Mouse (Mus musculus): Measurements from ENCODE around the gene Amhr2. TPM values are rescaled to one million over a fixed set of nuclear protein-coding genes. Genes with fewer than 3 reads are reported as not detected.

Gene Amhr2
- total RNA-seq, 2 experiments from 2014 or later = not detected

DNA sequence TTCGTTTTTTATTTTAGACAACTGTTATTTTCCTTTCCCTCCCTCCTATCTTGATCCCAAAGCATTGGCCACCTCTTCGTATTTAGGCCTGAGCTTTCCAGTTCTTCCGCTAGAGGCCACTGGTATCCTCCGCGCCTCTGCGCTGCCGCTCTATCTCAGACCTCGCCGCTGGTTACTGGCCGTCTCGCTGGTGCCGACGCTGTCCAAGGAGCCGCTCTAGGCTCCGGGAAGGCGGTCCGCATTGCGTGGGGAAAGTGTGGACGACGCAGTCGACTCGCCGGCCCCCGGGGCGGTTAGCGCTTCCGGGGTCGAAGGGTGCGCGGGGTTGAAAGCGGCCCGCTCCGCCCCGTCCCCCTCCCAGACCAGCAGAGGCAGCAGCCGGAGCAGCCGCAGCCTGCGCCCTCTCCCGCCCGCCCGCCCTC lies 25.0 kb downstream of the Amhr2 start, which contains the start of gene Pcbp2:
Gene Pcbp2, plus strand, starts transcription at position 357 of the 422 bp plus-strand sequence.
- peak; percentile 95 for ATAC-seq (replicated peaks; ENCODE audit: poor library complexity)

GRCm38 (mm10) chr15:102470605-102471294 lies 25.6 kb downstream of the Amhr2 start:
- ATAC-seq (replicated peaks; ENCODE audit: poor library complexity) = peak; percentile 45

DNA sequence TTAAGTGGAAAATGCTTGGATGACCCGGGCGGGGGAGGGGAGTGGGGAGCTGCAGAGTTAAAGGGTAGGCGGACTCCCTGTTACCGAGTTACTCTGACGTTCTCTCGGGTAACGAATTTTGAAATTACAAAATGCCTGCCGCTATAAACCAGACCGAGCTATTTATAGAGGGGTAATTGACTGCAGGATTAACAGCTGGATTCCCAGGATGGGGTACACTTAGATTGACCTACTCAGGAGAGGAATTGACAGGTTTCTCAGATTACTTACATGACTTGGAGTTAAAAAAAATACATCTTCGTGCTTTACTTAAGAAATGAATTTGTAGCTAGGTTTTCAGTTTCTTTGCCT lies 26.1 kb downstream of the Amhr2 start:
- no peak for ATAC-seq (replicated peaks; ENCODE audit: poor library complexity)

- no peak for ATAC-seq (replicated peaks; ENCODE audit: poor library complexity)
Measured at GRCm38 (mm10) chr15:102471727-102472126, 26.6 kb downstream of the Amhr2 start.

- no peak for ATAC-seq (replicated peaks; ENCODE audit: poor library complexity)
Measured at GRCm38 (mm10) chr15:102473246-102473645, 28.1 kb downstream of the Amhr2 start.

DNA sequence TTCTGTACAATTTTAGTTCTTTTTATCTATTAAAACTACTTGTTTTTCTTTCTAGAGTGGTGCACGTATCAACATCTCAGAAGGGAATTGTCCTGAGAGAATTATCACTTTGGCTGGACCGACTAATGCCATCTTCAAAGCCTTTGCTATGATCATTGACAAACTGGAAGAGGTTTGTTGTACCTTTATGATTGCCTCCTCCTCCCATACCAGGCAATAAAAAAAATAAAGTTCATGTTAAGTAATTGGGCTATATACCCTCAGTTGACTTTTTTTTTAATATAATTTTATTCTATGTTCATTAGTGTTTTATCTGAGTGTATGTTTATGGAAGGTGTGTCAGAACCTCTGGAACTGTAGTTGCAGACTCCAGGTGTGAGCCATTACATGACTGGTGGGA lies 29.4 kb downstream of the Amhr2 start:
- no peak for ATAC-seq (replicated peaks; ENCODE audit: poor library complexity)

DNA sequence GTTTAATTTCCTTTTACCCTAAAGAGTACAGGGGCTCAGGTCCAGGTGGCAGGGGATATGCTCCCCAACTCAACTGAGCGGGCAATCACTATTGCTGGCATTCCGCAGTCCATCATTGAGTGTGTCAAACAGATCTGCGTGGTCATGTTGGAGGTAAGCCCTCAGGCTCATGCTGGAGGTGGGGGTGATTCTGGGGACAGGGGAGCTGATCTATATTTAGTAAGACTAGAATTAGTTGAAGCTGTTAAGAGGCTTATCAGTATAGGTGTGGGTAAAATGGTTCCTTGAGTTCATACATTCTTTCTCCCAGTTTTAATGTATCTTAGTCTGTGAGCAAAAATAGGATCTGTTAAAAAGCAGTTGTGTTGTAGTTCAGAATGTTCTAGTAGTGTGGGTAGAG lies 38.0 kb downstream of the Amhr2 start:
- no peak for ATAC-seq (replicated peaks; ENCODE audit: poor library complexity)

DNA sequence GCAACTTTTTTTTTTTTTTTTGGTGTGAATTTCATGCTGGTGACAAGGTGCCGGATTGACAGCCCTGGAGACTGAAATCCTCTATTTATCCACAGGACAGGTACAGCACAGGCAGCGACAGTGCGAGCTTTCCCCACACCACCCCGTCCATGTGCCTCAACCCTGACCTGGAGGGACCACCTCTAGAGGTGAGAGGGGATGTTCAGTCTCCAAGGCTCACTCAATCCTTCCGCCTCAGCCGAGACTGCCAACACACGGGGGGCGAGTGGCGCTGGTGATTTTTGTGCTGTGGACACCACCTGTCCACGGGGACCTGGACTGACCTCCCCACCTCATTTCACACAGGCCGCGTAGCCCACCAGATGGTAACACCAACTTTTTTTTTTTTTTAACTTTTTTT lies 40.7 kb downstream of the Amhr2 start:
- ATAC-seq (replicated peaks; ENCODE audit: poor library complexity) = no peak

GRCm38 (mm10) chr15:102487664-102488063 lies 42.5 kb downstream of the Amhr2 start:
- no peak for ATAC-seq (replicated peaks; ENCODE audit: poor library complexity)

DNA sequence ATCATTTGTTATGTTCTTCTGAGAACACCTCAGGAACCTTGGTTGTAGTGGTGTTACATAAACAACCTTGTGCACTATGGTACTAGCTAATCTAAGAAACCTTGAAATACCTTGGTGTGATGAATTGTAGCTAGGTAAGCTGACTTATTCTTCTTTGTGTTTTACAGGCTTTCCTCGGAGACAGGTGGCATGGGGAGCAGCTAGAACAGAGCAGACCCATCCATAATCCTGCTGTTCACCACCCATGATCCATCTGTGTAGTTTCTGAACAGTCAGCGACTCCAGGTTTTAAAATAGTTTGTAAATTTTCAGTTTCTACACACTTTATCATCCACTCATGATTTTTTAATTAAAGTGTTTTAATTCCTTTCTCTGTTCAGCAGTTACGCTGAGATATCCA lies 53.2 kb downstream of the Amhr2 start:
- ATAC-seq (replicated peaks; ENCODE audit: poor library complexity) = no peak

GRCm38 (mm10) chr15:102499370-102499769 lies 54.2 kb downstream of the Amhr2 start:
- ATAC-seq (replicated peaks; ENCODE audit: poor library complexity) = peak; percentile 45

- ATAC-seq (replicated peaks; ENCODE audit: poor library complexity) = no peak
Measured at GRCm38 (mm10) chr15:102499851-102500250, 54.7 kb downstream of the Amhr2 start.

DNA sequence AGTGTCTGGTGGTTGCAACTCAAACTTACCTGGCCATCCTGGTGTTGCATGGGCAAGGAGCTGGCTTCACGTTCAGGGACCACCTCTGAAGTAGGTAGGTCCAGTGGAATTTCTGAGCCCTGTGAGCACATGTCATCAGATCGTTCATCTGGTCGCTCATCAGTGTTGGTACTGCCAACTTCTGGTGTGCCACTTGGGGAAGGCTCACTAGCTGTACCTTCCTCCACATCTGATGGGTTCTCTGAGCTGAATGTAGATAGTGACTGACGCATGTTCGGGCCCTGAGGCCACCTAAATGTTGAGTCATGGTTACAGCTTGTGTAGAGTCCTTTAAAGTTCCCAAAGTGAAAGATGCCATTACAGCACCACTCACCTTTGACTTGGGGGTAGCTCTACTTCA lies 55.3 kb downstream of the Amhr2 start:
- no peak for ATAC-seq (replicated peaks; ENCODE audit: poor library complexity)

DNA sequence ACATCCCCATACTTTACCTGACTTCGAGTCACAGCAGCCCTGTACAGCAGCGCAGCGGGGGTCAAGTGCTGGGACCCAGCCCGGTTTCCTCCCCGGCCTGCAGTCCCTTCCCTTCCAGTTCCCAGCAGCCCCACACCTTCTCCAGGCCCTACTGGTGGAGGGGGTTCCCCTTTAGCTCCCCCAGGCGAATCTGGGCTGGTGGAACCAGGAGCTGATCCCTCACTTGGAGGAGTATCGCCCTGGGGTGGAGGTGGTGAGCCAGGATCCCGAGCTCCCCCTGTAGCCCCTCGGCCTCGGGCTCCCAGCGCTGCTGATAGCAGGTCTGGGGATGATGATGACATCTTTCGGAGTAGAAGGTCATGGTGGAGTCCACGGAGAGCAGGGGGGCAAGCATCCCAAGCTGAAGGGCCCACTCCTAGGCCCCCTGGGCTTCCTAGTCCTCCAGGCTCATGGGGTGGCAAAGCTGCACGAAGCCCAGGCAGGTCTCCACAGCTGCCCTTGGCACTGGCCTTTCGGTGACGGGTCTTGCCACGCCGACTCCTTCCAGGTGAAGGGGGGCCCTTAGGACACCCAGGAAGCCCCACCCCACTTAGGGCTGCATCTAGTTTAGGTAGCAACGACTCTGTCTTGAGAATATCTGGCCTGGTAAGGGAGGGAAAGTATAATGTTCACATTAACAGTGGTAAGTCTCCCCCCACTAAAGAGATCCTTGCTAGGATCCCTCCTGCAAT lies 56.1 kb downstream of the Amhr2 start:
- no peak for ATAC-seq (replicated peaks; ENCODE audit: poor library complexity)

DNA sequence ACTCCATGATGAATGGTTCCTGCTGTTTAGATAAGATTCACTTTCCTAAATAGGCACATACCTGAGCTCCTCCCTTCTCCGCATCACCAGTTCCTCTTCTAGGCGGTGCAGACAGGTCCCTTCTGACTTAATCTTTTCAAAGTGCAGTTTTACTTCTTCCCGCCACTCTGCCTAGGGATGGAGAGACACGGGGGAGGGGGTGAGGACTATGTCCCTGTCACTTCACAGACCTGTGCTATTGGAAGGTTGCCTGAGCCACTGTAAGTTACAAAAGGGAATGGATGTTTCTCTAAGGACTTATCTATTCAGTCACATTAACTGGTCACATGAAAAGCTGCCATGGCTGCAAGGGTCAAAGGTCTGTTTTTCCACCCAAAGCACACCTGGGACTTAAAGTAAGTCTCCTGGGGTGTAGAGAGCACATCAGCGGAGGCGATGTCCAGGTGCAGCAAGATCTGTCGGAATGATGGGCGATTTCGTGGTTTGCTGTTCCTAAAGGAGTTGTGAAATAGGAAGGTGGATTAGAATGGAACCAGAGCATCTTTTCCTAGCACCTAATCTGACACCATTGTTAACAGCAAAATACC lies 57.2 kb downstream of the Amhr2 start:
- ATAC-seq (replicated peaks; ENCODE audit: poor library complexity) = no peak

DNA sequence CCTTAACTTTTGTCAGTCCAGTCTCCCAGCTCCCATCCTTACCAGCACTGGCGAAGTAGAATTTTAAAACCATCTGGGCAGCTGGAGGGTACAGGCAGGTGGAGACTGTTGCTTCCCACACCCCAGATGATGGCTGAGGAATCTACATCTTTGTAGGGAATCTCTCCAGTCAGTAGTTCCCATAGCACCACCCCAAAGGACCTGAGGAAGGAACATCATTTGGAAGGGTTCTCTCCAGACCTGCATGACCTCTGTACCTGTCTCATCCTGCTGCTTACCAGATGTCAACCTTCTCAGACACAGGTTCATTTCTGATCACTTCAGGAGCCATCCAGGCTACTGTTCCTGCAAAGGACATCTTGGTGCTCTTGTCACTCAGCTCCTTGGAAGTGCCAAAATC lies 58.3 kb downstream of the Amhr2 start, which contains the start of gene Gm10337:
Gene Gm10337, plus strand, starts transcription at position 276 of the 400 bp plus-strand sequence.
- no peak for ATAC-seq (replicated peaks; ENCODE audit: poor library complexity)

Other genes with a start within 250 kb of the Amhr2 start
- gene Zfp740, start 242.1 kb upstream of the Amhr2 start, total RNA-seq (2015) = 19.7 and 28.7 TPM in 2 replicates
- gene Zfp740, start 242.1 kb upstream of the Amhr2 start, total RNA-seq (2017) = 28.3 and 29.5 TPM in 2 replicates
- 6.3 and 10.2 TPM in 2 replicates for gene Csad, start 240.6 kb upstream of the Amhr2 start, total RNA-seq (2015)
- 6.4 and 8.1 TPM in 2 replicates for gene Csad, start 240.6 kb upstream of the Amhr2 start, total RNA-seq (2017)
- 26.6 and 29.2 TPM in 2 replicates for gene Itgb7, start 213.4 kb upstream of the Amhr2 start, total RNA-seq (2015)
- 36.7 and 44.6 TPM in 2 replicates for gene Itgb7, start 213.4 kb upstream of the Amhr2 start, total RNA-seq (2017)
- gene Rarg, start 187.8 kb upstream of the Amhr2 start, total RNA-seq (2015) = 4.1 and 4.8 TPM in 2 replicates
- gene Rarg, start 187.8 kb upstream of the Amhr2 start, total RNA-seq (2017) = 3.9 and 4.2 TPM in 2 replicates
- not detected in 2 replicates for gene Gm9918, start 174.8 kb upstream of the Amhr2 start, total RNA-seq (2015)
- not detected in 2 replicates for gene Gm9918, start 174.8 kb upstream of the Amhr2 start, total RNA-seq (2017)
- 28.2 and 33.0 TPM in 2 replicates for gene Mfsd5, start 165.9 kb upstream of the Amhr2 start, total RNA-seq (2015)
- gene Mfsd5, start 165.9 kb upstream of the Amhr2 start, total RNA-seq (2017) = 17.8 and 25.5 TPM in 2 replicates
- gene Espl1, start 149.1 kb upstream of the Amhr2 start, total RNA-seq (2015) = 33.9 and 34.8 TPM in 2 replicates
- gene Espl1, start 149.1 kb upstream of the Amhr2 start, total RNA-seq (2017) = 15.0 and 19.2 TPM in 2 replicates
- gene Pfdn5, start 119.3 kb upstream of the Amhr2 start, total RNA-seq (2015) = 345 and 346 TPM in 2 replicates
- gene Pfdn5, start 119.3 kb upstream of the Amhr2 start, total RNA-seq (2017) = 343 and 379 TPM in 2 replicates
- 26.5 and 28.4 TPM in 2 replicates for gene Myg1, start 113.7 kb upstream of the Amhr2 start, total RNA-seq (2015)
- 56.4 and 58.5 TPM in 2 replicates for gene Myg1, start 113.7 kb upstream of the Amhr2 start, total RNA-seq (2017)
- 103 and 110 TPM in 2 replicates for gene Aaas, start 94.6 kb upstream of the Amhr2 start, total RNA-seq (2015)
- gene Aaas, start 94.6 kb upstream of the Amhr2 start, total RNA-seq (2017) = 141 and 151 TPM in 2 replicates
- not detected in 2 replicates for gene Sp7, start 78.2 kb upstream of the Amhr2 start, total RNA-seq (2015)
- gene Sp7, start 78.2 kb upstream of the Amhr2 start, total RNA-seq (2017) = not detected in 2 replicates
- 62.0 and 63.9 TPM in 2 replicates for gene Sp1, start 39.2 kb upstream of the Amhr2 start, total RNA-seq (2015)
- 46.4 and 52.9 TPM in 2 replicates for gene Sp1, start 39.2 kb upstream of the Amhr2 start, total RNA-seq (2017)
- gene Prr13, start 13.7 kb downstream of the Amhr2 start, total RNA-seq (2015) = 71.0 and 73.0 TPM in 2 replicates
- gene Prr13, start 13.7 kb downstream of the Amhr2 start, total RNA-seq (2017) = 48.6 and 51.5 TPM in 2 replicates
- gene Pcbp2, start 25.2 kb downstream of the Amhr2 start, total RNA-seq (2015) = 946 and 973 TPM in 2 replicates
- 175 and 191 TPM in 2 replicates for gene Pcbp2, start 25.2 kb downstream of the Amhr2 start, total RNA-seq (2017)
- not detected in 2 replicates for gene Gm10337, start 58.4 kb downstream of the Amhr2 start, total RNA-seq (2015)
- gene Gm10337, start 58.4 kb downstream of the Amhr2 start, total RNA-seq (2017) = not detected in 2 replicates
- 1.2 TPM in 1 of 2 replicates, not detected in the other for gene Map3k12, start 71.7 kb downstream of the Amhr2 start, total RNA-seq (2015)
- 0.12 and 0.24 TPM in 2 replicates for gene Map3k12, start 71.7 kb downstream of the Amhr2 start, total RNA-seq (2017)
- 13.1 and 17.4 TPM in 2 replicates for gene Tarbp2, start 72.8 kb downstream of the Amhr2 start, total RNA-seq (2015)
- gene Tarbp2, start 72.8 kb downstream of the Amhr2 start, total RNA-seq (2017) = 22.6 and 26.7 TPM in 2 replicates
- gene Npff, start 79.6 kb downstream of the Amhr2 start, total RNA-seq (2015) = 7.2 and 8.9 TPM in 2 replicates
- gene Npff, start 79.6 kb downstream of the Amhr2 start, total RNA-seq (2017) = 1.2 TPM in 1 of 2 replicates, not detected in the other
- 0.78 TPM in 1 of 2 replicates, not detected in the other for gene Gm28047, start 179.7 kb downstream of the Amhr2 start, total RNA-seq (2015)
- gene Gm28047, start 179.7 kb downstream of the Amhr2 start, total RNA-seq (2017) = not detected in 2 replicates
- gene Atf7, start 180.1 kb downstream of the Amhr2 start, total RNA-seq (2015) = 149 and 164 TPM in 2 replicates
- gene Atf7, start 180.1 kb downstream of the Amhr2 start, total RNA-seq (2017) = 35.3 and 55.5 TPM in 2 replicates
- gene Atp5g2, start 227.0 kb downstream of the Amhr2 start, total RNA-seq (2015) = 58.2 and 76.2 TPM in 2 replicates
- 57.1 and 73.8 TPM in 2 replicates for gene Atp5g2, start 227.0 kb downstream of the Amhr2 start, total RNA-seq (2017)

Data from megakaryocyte progenitor cell, adult 5-6 weeks (primary cell).